Mouse (Mus musculus): ENCODE measurements around the gene Gm20547. TPM values are rescaled to one million over a fixed set of nuclear protein-coding genes. Genes with fewer than 3 reads are reported as not detected.

The Gm20547 gene
- polyA plus RNA-seq, 1 experiment = not detected

DNA sequence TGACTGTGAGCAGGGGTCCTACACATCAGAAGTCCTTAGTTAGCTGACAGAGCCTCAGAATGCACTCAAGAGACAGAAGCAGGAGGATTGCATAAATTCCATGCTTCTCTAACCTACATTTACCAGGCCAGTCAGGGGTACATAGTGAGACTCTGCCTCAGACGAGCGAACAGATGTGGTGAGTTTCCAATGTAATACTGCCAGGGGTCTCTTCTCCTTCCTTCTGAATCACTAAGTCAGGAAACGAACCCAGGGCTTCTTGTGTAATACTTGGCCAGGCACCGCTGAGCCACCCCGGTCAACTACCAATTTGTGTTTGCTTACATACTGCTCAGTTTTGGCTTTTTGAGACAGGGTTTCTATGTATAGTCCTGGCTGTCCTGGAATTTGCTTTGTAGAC is 6.1 kb upstream of the Gm20547 start:
- Histone ChIP-seq H3K27me3 (ENCODE audit: control insufficient read depth, insufficient read depth, low read length, poor library complexity, severe bottlenecking) (no peaks in the 10 kb centered on the region), H3K27ac (ENCODE audit: insufficient read depth, low read length) (no peak overlapping the region), H3K9me3 (replicated peaks; ENCODE audit: control insufficient read depth, insufficient read depth, low read length, poor library complexity, severe bottlenecking) (no peaks in the 10 kb centered on the region), H3K36me3 (ENCODE audit: control insufficient read depth, insufficient read depth, low read length, poor library complexity, severe bottlenecking) (no peaks in the 10 kb centered on the region), H3K4me3 (ENCODE audit: low read depth, low read length) (no peak overlapping the region), H3K9ac (ENCODE audit: low read depth, poor library complexity, severe bottlenecking) (no peak overlapping the region), H3K4me1 (ENCODE audit: control insufficient read depth, insufficient read depth, low read length) (no peaks in the 10 kb centered on the region)
- TF ChIP-seq EP300 (IDR thresholded peaks at IDR 0.05; ENCODE audit: insufficient read depth, low read depth, low read length) (no peak), CTCF (IDR thresholded peaks at IDR 0.05; ENCODE audit: low read depth, low read length) (no peak), POLR2A (IDR thresholded peaks at IDR 0.05; ENCODE audit: insufficient read depth, low read length) (no peak)

GRCm38 (mm10) chr17:34885615-34886014 is 3.8 kb upstream of the Gm20547 start:
- TF ChIP-seq CTCF (IDR thresholded peaks at IDR 0.05; ENCODE audit: low read depth, low read length) = no peak
- TF ChIP-seq EP300 (IDR thresholded peaks at IDR 0.05; ENCODE audit: insufficient read depth, low read depth, low read length) = no peak
- TF ChIP-seq POLR2A (IDR thresholded peaks at IDR 0.05; ENCODE audit: insufficient read depth, low read length) = no peak
- no peaks in the 10 kb centered on the region for H3K9me3 ChIP-seq (replicated peaks; ENCODE audit: control insufficient read depth, insufficient read depth, low read length, poor library complexity, severe bottlenecking)
- no peak overlapping the region for H3K27ac ChIP-seq (ENCODE audit: insufficient read depth, low read length)
- H3K36me3 ChIP-seq (ENCODE audit: control insufficient read depth, insufficient read depth, low read length, poor library complexity, severe bottlenecking) = no peaks in the 10 kb centered on the region
- no peak overlapping the region for H3K4me3 ChIP-seq (ENCODE audit: low read depth, low read length)
- no peak overlapping the region for H3K9ac ChIP-seq (ENCODE audit: low read depth, poor library complexity, severe bottlenecking)
- no peaks in the 10 kb centered on the region for H3K4me1 ChIP-seq (ENCODE audit: control insufficient read depth, insufficient read depth, low read length)
- H3K27me3 ChIP-seq (ENCODE audit: control insufficient read depth, insufficient read depth, low read length, poor library complexity, severe bottlenecking) = no peaks in the 10 kb centered on the region

GRCm38 (mm10) chr17:34884704-34885103 is 2.9 kb upstream of the Gm20547 start:
- no peak overlapping the region for H3K4me3 ChIP-seq (ENCODE audit: low read depth, low read length)
- H3K36me3 ChIP-seq (ENCODE audit: control insufficient read depth, insufficient read depth, low read length, poor library complexity, severe bottlenecking) = no peaks in the 10 kb centered on the region
- peaks cover 2% of the 10 kb centered on the region for H3K4me1 ChIP-seq (ENCODE audit: control insufficient read depth, insufficient read depth, low read length)
- no peak for TF ChIP-seq EP300 (IDR thresholded peaks at IDR 0.05; ENCODE audit: insufficient read depth, low read depth, low read length)
- TF ChIP-seq CTCF (IDR thresholded peaks at IDR 0.05; ENCODE audit: low read depth, low read length) = no peak
- TF ChIP-seq POLR2A (IDR thresholded peaks at IDR 0.05; ENCODE audit: insufficient read depth, low read length) = no peak
- no peak overlapping the region for H3K27ac ChIP-seq (ENCODE audit: insufficient read depth, low read length)
- no peak overlapping the region for H3K9ac ChIP-seq (ENCODE audit: low read depth, poor library complexity, severe bottlenecking)
- H3K27me3 ChIP-seq (ENCODE audit: control insufficient read depth, insufficient read depth, low read length, poor library complexity, severe bottlenecking) = no peaks in the 10 kb centered on the region
- H3K9me3 ChIP-seq (replicated peaks; ENCODE audit: control insufficient read depth, insufficient read depth, low read length, poor library complexity, severe bottlenecking) = no peaks in the 10 kb centered on the region

- Histone ChIP-seq H3K9ac (ENCODE audit: low read depth, poor library complexity, severe bottlenecking) (no peak overlapping the region), H3K4me3 (ENCODE audit: low read depth, low read length) (no peak overlapping the region), H3K27ac (ENCODE audit: insufficient read depth, low read length) (no peak overlapping the region), H3K27me3 (ENCODE audit: control insufficient read depth, insufficient read depth, low read length, poor library complexity, severe bottlenecking) (no peaks in the 10 kb centered on the region), H3K9me3 (replicated peaks; ENCODE audit: control insufficient read depth, insufficient read depth, low read length, poor library complexity, severe bottlenecking) (no peaks in the 10 kb centered on the region), H3K4me1 (ENCODE audit: control insufficient read depth, insufficient read depth, low read length) (peaks cover 2% of the 10 kb centered on the region), H3K36me3 (ENCODE audit: control insufficient read depth, insufficient read depth, low read length, poor library complexity, severe bottlenecking) (no peaks in the 10 kb centered on the region)
- no peak for TF ChIP-seq POLR2A (IDR thresholded peaks at IDR 0.05; ENCODE audit: insufficient read depth, low read length)
- no peak for TF ChIP-seq CTCF (IDR thresholded peaks at IDR 0.05; ENCODE audit: low read depth, low read length)
- TF ChIP-seq EP300 (IDR thresholded peaks at IDR 0.05; ENCODE audit: insufficient read depth, low read depth, low read length) = no peak
Observed at GRCm38 (mm10) chr17:34883332-34883731, 1.5 kb upstream of the Gm20547 start.

DNA sequence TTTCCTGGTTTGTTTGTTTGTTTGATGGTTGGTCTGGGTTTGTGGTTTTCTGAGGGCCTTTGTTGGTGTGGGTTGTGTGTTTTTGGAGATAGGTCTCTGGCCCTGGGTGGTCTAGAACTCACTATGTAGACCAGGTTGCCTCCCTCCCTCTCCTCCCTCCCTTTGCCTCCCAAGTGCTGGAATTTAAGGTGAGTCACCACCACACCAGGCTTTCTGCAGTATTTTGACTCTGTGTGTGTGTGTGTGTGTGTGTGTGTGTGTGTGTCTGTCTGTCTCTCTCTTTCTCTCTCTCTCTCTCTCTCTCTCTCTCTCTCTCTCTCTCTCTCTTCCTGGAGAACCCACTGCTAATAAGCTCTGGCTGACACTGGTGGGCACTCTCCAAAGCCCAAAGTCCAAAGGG is 676 bp downstream of the Gm20547 start:
- Histone ChIP-seq H3K27me3 (ENCODE audit: control insufficient read depth, insufficient read depth, low read length, poor library complexity, severe bottlenecking) (no peaks in the 10 kb centered on the region), H3K4me3 (ENCODE audit: low read depth, low read length) (peak overlapping the region; percentile 25; the same call in 1 of the 2 replicates), H3K4me1 (ENCODE audit: control insufficient read depth, insufficient read depth, low read length) (peaks cover 2% of the 10 kb centered on the region), H3K27ac (ENCODE audit: insufficient read depth, low read length) (no peak overlapping the region), H3K9me3 (replicated peaks; ENCODE audit: control insufficient read depth, insufficient read depth, low read length, poor library complexity, severe bottlenecking) (no peaks in the 10 kb centered on the region), H3K9ac (ENCODE audit: low read depth, poor library complexity, severe bottlenecking) (no peak overlapping the region), H3K36me3 (ENCODE audit: control insufficient read depth, insufficient read depth, low read length, poor library complexity, severe bottlenecking) (no peaks in the 10 kb centered on the region)
- TF ChIP-seq CTCF (IDR thresholded peaks at IDR 0.05; ENCODE audit: low read depth, low read length) = no peak

- peaks cover 2% of the 10 kb centered on the region for H3K4me1 ChIP-seq (ENCODE audit: control insufficient read depth, insufficient read depth, low read length)
- peak within 1 kb of the TSS; percentile 4; the same call in 1 of the 2 replicates for H3K9ac ChIP-seq (ENCODE audit: low read depth, poor library complexity, severe bottlenecking)
- H3K27me3 ChIP-seq (ENCODE audit: control insufficient read depth, insufficient read depth, low read length, poor library complexity, severe bottlenecking) = no peaks in the 10 kb centered on the region
Observed at GRCm38 (mm10) chr17:34879336-34879879, 2.4 kb downstream of the Gm20547 start, which contains the start of gene Zbtb12. TSS of gene Zbtb12 (plus strand) at chr17:34879483.

More at GRCm38 (mm10) chr17:34879336-34879879, 2.4 kb downstream of the Gm20547 start, which contains the start of gene Zbtb12:
- TF ChIP-seq CTCF (IDR thresholded peaks at IDR 0.05; ENCODE audit: low read depth, low read length) (no peak), EP300 (IDR thresholded peaks at IDR 0.05; ENCODE audit: insufficient read depth, low read depth, low read length) (no peak), POLR2A (IDR thresholded peaks at IDR 0.05; ENCODE audit: insufficient read depth, low read length) (no peak)
- H3K4me3 ChIP-seq (ENCODE audit: low read depth, low read length) = peak within 1 kb of the TSS; percentile 30
- no peak within 1 kb of the TSS for H3K27ac ChIP-seq (ENCODE audit: insufficient read depth, low read length)
- no peaks in the 10 kb centered on the region for H3K36me3 ChIP-seq (ENCODE audit: control insufficient read depth, insufficient read depth, low read length, poor library complexity, severe bottlenecking)
- H3K9me3 ChIP-seq (replicated peaks; ENCODE audit: control insufficient read depth, insufficient read depth, low read length, poor library complexity, severe bottlenecking) = no peaks in the 10 kb centered on the region
